Mouse (Mus musculus) hindbrain, embryonic 10.5 days (tissue): ENCODE data around the gene Olfr918. TPM values are rescaled to one million over a fixed set of nuclear protein-coding genes. Genes with fewer than 3 reads are reported as not detected.

Source experiments
- DNase-seq: peaks from one replicate; pipeline ENCODE4 v3.0.0-alpha.2; 2017; ENCODE audit warnings: low spot score
- H3K27ac ChIP-seq: fragments of 300-500 bp; sonication (generic); 2 replicates; pipeline ENCODE4 v1.5.1; 2016; ENCODE audit warnings: mild to moderate bottlenecking, moderate library complexity
- H3K27me3 ChIP-seq: fragments of 300-500 bp; sonication (generic); 2 replicates; pipeline ENCODE4 v1.6.1; 2016; ENCODE audit warnings: mild to moderate bottlenecking; ENCODE audit not compliant: poor library complexity, insufficient read depth, severe bottlenecking
- H3K36me3 ChIP-seq: fragments of 300-500 bp; sonication (generic); 2 replicates; pipeline ENCODE4 v1.6.1; 2016; ENCODE audit warnings: mild to moderate bottlenecking, moderate library complexity
- H3K4me1 ChIP-seq: fragments of 300-500 bp; sonication (generic); replicated peaks from 2 replicates; pipeline ENCODE4 v1.6.1; 2016; ENCODE audit warnings: mild to moderate bottlenecking
- H3K4me3 ChIP-seq: fragments of 300-500 bp; sonication (generic); 2 replicates; pipeline ENCODE4 v1.5.1; 2016; ENCODE audit warnings: mild to moderate bottlenecking, moderate library complexity
- H3K9me3 ChIP-seq: fragments of 300-500 bp; sonication (generic); 2 replicates; pipeline ENCODE4 v1.6.1; 2016; ENCODE audit warnings: mild to moderate bottlenecking, moderate library complexity
- WGBS: fragments of 180-500 bp; shearing (Covaris S2); methylation state at CpG from one replicate; pipeline ENCODE4 v1.1.7; 2016; 5-methylcytosine and 5-hydroxymethylcytosine counted together
- polyA plus RNA-seq: library from polyadenylated mRNA; unstranded; fragments of >200 nt; fragmentation: Nextera tagmentation; extraction: Ambion mirVana; gene quantifications from 2 replicates; pipeline ENCODE4 v1.2.1, GENCODE M21; 2016

Gene Olfr918
- not detected in 2 replicates for polyA plus RNA-seq

GRCm38 (mm10) chr9:38674501-38674900, at the start of gene Olfr918:
Gene Olfr918 (minus strand): TSS chr9:38674601.
- H3K36me3 ChIP-seq = no peaks in the 10 kb centered on the region
- H3K4me3 ChIP-seq = no peak within 1 kb of the TSS
- no peaks in the 10 kb centered on the region for H3K9me3 ChIP-seq
- 90% methylated on average over 2 of the region's 2 CpGs for WGBS
- no peak for DNase-seq
- H3K27ac ChIP-seq = no peak within 1 kb of the TSS
- no peaks in the 10 kb centered on the region for H3K4me1 ChIP-seq
- no peaks in the 10 kb centered on the region for H3K27me3 ChIP-seq

GRCm38 (mm10) chr9:38724044-38724443, 49.6 kb upstream of the Olfr918 start:
- WGBS = 93% methylated on average over 1 of the region's 1 CpGs
- H3K27ac ChIP-seq = no peak overlapping the region
- no peaks in the 10 kb centered on the region for H3K9me3 ChIP-seq

GRCm38 (mm10) chr9:38718927-38719441, 44.6 kb upstream of the Olfr918 start:
- DNase-seq = peak; percentile 10
- H3K36me3 ChIP-seq = no peaks in the 10 kb centered on the region

More at GRCm38 (mm10) chr9:38724044-38724443, 49.6 kb upstream of the Olfr918 start:
- no peak for DNase-seq
- Histone ChIP-seq H3K4me3 (no peak overlapping the region), H3K27me3 (no peaks in the 10 kb centered on the region), H3K4me1 (peaks cover 6% of the 10 kb centered on the region; the same call in 1 of the 2 replicates), H3K36me3 (0 out of 2 replicates have a peak, but pooled peaks cover 2% of the 10 kb centered on the region)

GRCm38 (mm10) chr9:38718102-38718501, 43.7 kb upstream of the Olfr918 start, which contains the start of gene Vwa5a:
Gene Vwa5a (plus strand): TSS chr9:38718268.
- H3K36me3 ChIP-seq = no peaks in the 10 kb centered on the region
- peak within 1 kb of the TSS; percentile 52 for H3K4me3 ChIP-seq
- no peaks in the 10 kb centered on the region for H3K27me3 ChIP-seq
- 5% methylated on average over 4 of the region's 4 CpGs for WGBS
- no peaks in the 10 kb centered on the region for H3K9me3 ChIP-seq
- no peak for DNase-seq
- peaks cover 11% of the 10 kb centered on the region for H3K4me1 ChIP-seq
- H3K27ac ChIP-seq = peak within 1 kb of the TSS; percentile 56; the same call in 1 of the 2 replicates

More at GRCm38 (mm10) chr9:38718927-38719441, 44.6 kb upstream of the Olfr918 start:
- H3K9me3 ChIP-seq = no peaks in the 10 kb centered on the region
- no peaks in the 10 kb centered on the region for H3K27me3 ChIP-seq
- H3K4me3 ChIP-seq = peak overlapping the region; percentile 52
- peaks cover 11% of the 10 kb centered on the region for H3K4me1 ChIP-seq
- 0 out of 2 replicates have a peak overlapping the region, but pooled peaks have one; percentile 56 for H3K27ac ChIP-seq
- 7% methylated on average over 3 of the region's 3 CpGs for WGBS

- WGBS = 84% methylated on average over 2 of the region's 2 CpGs
- no peak overlapping the region for H3K27ac ChIP-seq
- no peak for DNase-seq
- no peaks in the 10 kb centered on the region for H3K4me1 ChIP-seq
- no peaks in the 10 kb centered on the region for H3K27me3 ChIP-seq
- no peak overlapping the region for H3K4me3 ChIP-seq
- H3K36me3 ChIP-seq = no peaks in the 10 kb centered on the region
- no peaks in the 10 kb centered on the region for H3K9me3 ChIP-seq
These were observed 1.5 kb downstream of the Olfr918 start for GRCm38 (mm10) chr9:38672887-38673286.

DNA sequence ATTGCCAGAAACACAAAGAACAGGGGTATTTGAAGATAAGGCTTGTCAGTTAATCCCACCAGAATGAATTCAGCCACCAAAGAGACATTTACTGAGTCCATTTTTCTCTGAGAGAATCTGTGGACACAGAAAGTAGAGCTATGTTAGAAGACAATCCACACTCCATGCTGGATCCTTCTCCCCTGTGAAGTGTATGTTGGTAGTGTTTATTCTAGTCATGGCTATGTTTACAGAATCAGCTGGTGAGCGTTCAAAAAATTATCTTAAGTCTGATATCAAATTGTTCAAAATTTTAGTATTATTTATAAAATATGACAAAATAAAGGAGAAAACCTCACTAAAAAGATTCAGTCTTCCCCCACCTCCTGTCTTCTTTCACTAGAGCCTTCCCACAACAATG, 8.7 kb downstream of the Olfr918 start, which contains the start of gene Olfr917:
Olfr917 (minus strand) TSS at position 101 of the 400 bp plus-strand sequence.
- DNase-seq = no peak
- Histone ChIP-seq H3K4me3 (no peak within 1 kb of the TSS), H3K9me3 (no peaks in the 10 kb centered on the region), H3K36me3 (no peaks in the 10 kb centered on the region), H3K27me3 (no peaks in the 10 kb centered on the region), H3K4me1 (no peaks in the 10 kb centered on the region), H3K27ac (no peak within 1 kb of the TSS)
- WGBS = 90% methylated on average over 1 of the region's 1 CpGs

DNA sequence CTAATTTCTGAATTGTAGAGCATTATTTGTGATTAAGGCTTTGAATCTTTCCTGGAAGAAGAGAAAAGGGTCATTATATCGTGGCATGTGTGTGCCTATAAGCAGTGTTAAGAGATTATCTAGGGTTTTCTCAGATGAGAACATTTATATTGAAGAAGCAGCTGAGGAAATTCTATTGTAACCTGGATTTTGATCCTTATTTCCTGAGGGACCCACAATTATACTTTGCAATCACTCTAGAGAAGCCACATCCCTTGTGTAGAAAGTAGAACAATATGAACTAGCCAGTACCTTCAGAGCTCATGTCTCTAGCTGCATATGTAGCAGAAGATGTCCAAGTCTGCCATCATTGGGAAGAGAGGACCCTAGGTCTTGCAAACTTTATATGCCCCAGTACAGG, 14.6 kb downstream of the Olfr918 start, which contains the start of gene Olfr916:
Olfr916 (minus strand) TSS at position 101 of the 400 bp plus-strand sequence.
- Histone ChIP-seq H3K36me3 (no peaks in the 10 kb centered on the region), H3K27ac (no peak within 1 kb of the TSS), H3K4me1 (no peaks in the 10 kb centered on the region), H3K9me3 (no peaks in the 10 kb centered on the region), H3K4me3 (no peak within 1 kb of the TSS), H3K27me3 (no peaks in the 10 kb centered on the region)
- no peak for DNase-seq
- WGBS = 73% methylated on average over 1 of the region's 1 CpGs

DNA sequence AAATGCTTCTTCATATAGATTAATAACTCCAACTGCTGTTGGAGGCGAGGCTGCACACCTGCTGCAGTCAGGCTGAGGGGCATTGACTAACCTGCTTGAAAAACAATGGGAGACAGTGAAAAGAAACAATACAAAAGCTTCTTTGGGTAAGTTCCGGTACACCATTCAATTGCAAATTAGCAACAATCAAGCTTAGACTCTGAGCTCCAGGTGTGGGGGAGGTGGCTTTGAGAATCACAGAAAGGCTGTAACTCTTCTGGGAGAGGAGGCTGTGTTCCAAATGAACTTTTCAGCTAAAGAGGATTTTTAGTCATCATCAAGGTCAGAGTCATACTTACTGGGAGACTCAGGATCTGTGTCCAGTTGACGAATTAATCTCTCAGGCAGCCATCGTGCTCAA, 42.0 kb downstream of the Olfr918 start:
- Histone ChIP-seq H3K9me3 (peaks cover 12% of the 10 kb centered on the region; the same call in 1 of the 2 replicates), H3K36me3 (no peaks in the 10 kb centered on the region), H3K27me3 (no peaks in the 10 kb centered on the region), H3K27ac (no peak overlapping the region), H3K4me3 (no peak overlapping the region), H3K4me1 (no peaks in the 10 kb centered on the region)
- DNase-seq = no peak
- 84% methylated on average over 4 of the region's 4 CpGs for WGBS

Other genes with a start within 250 kb of the Olfr918 start
- not detected in 2 replicates for gene Olfr901, start 245.1 kb downstream of the Olfr918 start, polyA plus RNA-seq
- gene Olfr902, start 226.9 kb downstream of the Olfr918 start, polyA plus RNA-seq = not detected in 2 replicates
- not detected in 2 replicates for gene Olfr904, start 211.5 kb downstream of the Olfr918 start, polyA plus RNA-seq
- gene Olfr905, start 203.5 kb downstream of the Olfr918 start, polyA plus RNA-seq = not detected in 2 replicates
- not detected in 2 replicates for gene Olfr906, start 187.5 kb downstream of the Olfr918 start, polyA plus RNA-seq
- not detected in 2 replicates for gene Olfr907, start 178.8 kb downstream of the Olfr918 start, polyA plus RNA-seq
- gene Olfr911-ps1, start 153.0 kb downstream of the Olfr918 start, polyA plus RNA-seq = not detected in 2 replicates
- gene Olfr910, start 136.8 kb downstream of the Olfr918 start, polyA plus RNA-seq = not detected in 2 replicates
- not detected in 2 replicates for gene Olfr912, start 94.4 kb downstream of the Olfr918 start, polyA plus RNA-seq
- not detected in 2 replicates for gene Olfr913, start 81.8 kb downstream of the Olfr918 start, polyA plus RNA-seq
- gene Olfr914, start 69.5 kb downstream of the Olfr918 start, polyA plus RNA-seq = not detected in 2 replicates
- not detected in 2 replicates for gene Olfr916, start 14.7 kb downstream of the Olfr918 start, polyA plus RNA-seq
- not detected in 2 replicates for gene Olfr917, start 8.8 kb downstream of the Olfr918 start, polyA plus RNA-seq
- not detected in 2 replicates for gene Olfr919, start 29.1 kb upstream of the Olfr918 start, polyA plus RNA-seq
- 6.3 and 7.5 TPM in 2 replicates for gene Vwa5a, start 43.7 kb upstream of the Olfr918 start, polyA plus RNA-seq
- not detected in 2 replicates for gene Olfr920, start 77.7 kb upstream of the Olfr918 start, polyA plus RNA-seq
- not detected in 2 replicates for gene Olfr921, start 98.5 kb upstream of the Olfr918 start, polyA plus RNA-seq
- gene Olfr922, start 140.0 kb upstream of the Olfr918 start, polyA plus RNA-seq = not detected in 2 replicates
- not detected in 2 replicates for gene Olfr923, start 151.9 kb upstream of the Olfr918 start, polyA plus RNA-seq
- not detected in 2 replicates for gene Olfr924, start 169.8 kb upstream of the Olfr918 start, polyA plus RNA-seq
- not detected in 2 replicates for gene Olfr26, start 180.5 kb upstream of the Olfr918 start, polyA plus RNA-seq
- gene Olfr926, start 202.5 kb upstream of the Olfr918 start, polyA plus RNA-seq = not detected in 2 replicates